Mouse (Mus musculus) intestine, embryonic 15.5 days (tissue): ENCODE data around the gene Ddit4. TPM values are rescaled to one million over a fixed set of nuclear protein-coding genes. Genes with fewer than 3 reads are reported as not detected.

Experiments
- ATAC-seq: fragments of 200-750 bp; cut with Nextera tagmentation; 2 replicates; pipeline ENCODE4 v1.8.0; 2017; ENCODE audit warnings: moderate TSS enrichment, moderate library complexity
- H3K27ac ChIP-seq: fragments of 300-500 bp; sonication (generic); 2 replicates; pipeline ENCODE4 v1.5.1; 2015; ENCODE audit warnings: mild to moderate bottlenecking, inconsistent platforms
- H3K27me3 ChIP-seq: fragments of 300-500 bp; sonication (generic); replicated peaks from 2 replicates; pipeline ENCODE4 v1.6.1; 2015; ENCODE audit warnings: inconsistent platforms
- H3K36me3 ChIP-seq: fragments of 300-500 bp; sonication (generic); 2 replicates; pipeline ENCODE4 v1.6.1; 2015; ENCODE audit warnings: inconsistent platforms
- H3K4me1 ChIP-seq: fragments of 300-500 bp; sonication (generic); replicated peaks from 2 replicates; pipeline ENCODE4 v1.6.1; 2015; ENCODE audit warnings: inconsistent platforms
- H3K4me2 ChIP-seq: fragments of 300-500 bp; sonication (generic); replicated peaks from 2 replicates; pipeline ENCODE4 v1.6.1; 2015; ENCODE audit warnings: mild to moderate bottlenecking, inconsistent platforms
- H3K4me3 ChIP-seq: fragments of 300-500 bp; sonication (generic); replicated peaks from 2 replicates; pipeline ENCODE4 v1.5.1; 2015; ENCODE audit warnings: inconsistent platforms
- H3K9ac ChIP-seq: fragments of 300-500 bp; sonication (generic); 2 replicates; pipeline ENCODE4 v1.6.1; 2015; ENCODE audit warnings: inconsistent platforms
- H3K9me3 ChIP-seq: fragments of 300-500 bp; sonication (generic); 2 replicates; pipeline ENCODE4 v1.6.1; 2016; ENCODE audit warnings: inconsistent platforms
- WGBS: fragments of 180-500 bp; shearing (Covaris S2); methylation state at CpG from one replicate; pipeline ENCODE4 v1.1.7; 2015; 5-methylcytosine and 5-hydroxymethylcytosine counted together
- polyA plus RNA-seq: library from polyadenylated mRNA; unstranded; fragments of >200 nt; fragmentation: Nextera tagmentation; extraction: Ambion mirVana; gene quantifications from 2 replicates; pipeline ENCODE4 v1.2.1, GENCODE M21; 2015

Gene Ddit4
- polyA plus RNA-seq, 1 experiment from 2014 or later, result 35.7 TPM

DNA sequence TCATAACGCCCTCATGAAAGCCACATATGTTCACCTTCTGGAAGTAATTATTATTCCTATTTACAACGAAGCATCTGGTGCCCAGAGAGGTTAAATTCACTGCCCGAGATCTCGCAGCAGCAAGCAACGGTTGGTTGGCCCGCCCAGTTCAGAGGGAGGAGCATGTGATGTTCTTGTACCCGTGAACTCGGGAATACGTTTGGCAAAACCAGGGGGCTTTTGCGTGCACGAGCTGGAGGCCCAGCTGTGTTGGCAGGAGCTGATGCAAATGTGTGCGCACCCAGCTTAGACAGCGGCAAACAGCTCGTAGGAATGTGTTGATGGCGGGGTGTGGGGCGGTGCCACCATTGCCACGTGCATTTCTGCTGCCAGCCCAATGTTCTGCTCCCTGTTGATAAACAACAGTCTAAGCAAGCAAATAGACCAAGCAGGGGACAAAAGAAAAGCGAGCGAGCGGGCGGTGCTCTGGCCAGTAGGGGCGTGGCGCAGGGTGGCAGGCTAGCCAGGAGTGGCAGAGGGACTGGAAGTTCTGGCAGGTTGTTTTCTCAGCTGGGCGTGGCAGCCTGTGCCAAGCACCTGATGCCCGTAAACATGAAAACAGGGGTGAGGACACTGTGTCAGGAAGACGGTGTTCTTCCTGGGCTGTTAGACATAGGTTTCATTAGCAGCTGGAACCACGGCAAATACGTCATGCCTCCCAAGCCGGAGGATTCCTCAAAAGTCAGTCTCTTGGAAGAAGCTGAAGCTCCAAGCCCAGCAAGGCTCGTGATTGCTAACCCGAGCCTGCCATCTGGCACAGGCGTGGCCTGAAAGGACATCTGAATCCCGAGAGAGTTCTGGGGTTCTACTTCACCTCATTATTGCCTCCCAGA is 30.6 kb downstream of the Ddit4 start:
- Histone ChIP-seq H3K4me2 (peak overlapping the region; percentile 80), H3K4me1 (peaks cover 45% of the 10 kb centered on the region), H3K36me3 (no peaks in the 10 kb centered on the region), H3K4me3 (peak overlapping the region; percentile 33), H3K27ac (peak overlapping the region; percentile 45), H3K27me3 (no peaks in the 10 kb centered on the region), H3K9me3 (no peaks in the 10 kb centered on the region), H3K9ac (peak overlapping the region; percentile 36)
- 3% methylated on average over 33 of the region's 33 CpGs for WGBS
- peak; percentile 50 for ATAC-seq

GRCm38 (mm10) chr10:59920485-59920809 is 31.2 kb downstream of the Ddit4 start:
- peak overlapping the region; percentile 45; the same call in 1 of the 2 replicates for H3K27ac ChIP-seq
- peak overlapping the region; percentile 36 for H3K9ac ChIP-seq
- H3K4me1 ChIP-seq, result peaks cover 50% of the 10 kb centered on the region
- H3K9me3 ChIP-seq, result no peaks in the 10 kb centered on the region
- peak overlapping the region; percentile 33 for H3K4me3 ChIP-seq
- no peaks in the 10 kb centered on the region for H3K27me3 ChIP-seq
- 0 out of 2 replicates have a peak, but pooled peaks have one; percentile 0 for ATAC-seq
- WGBS, result 37% methylated on average over 7 of the region's 7 CpGs
- peak overlapping the region; percentile 80 for H3K4me2 ChIP-seq
- H3K36me3 ChIP-seq, result no peaks in the 10 kb centered on the region

GRCm38 (mm10) chr10:59919494-59920181 is 32.0 kb downstream of the Ddit4 start:
- H3K36me3 ChIP-seq, result no peaks in the 10 kb centered on the region
- no peak overlapping the region for H3K4me3 ChIP-seq
- no peaks in the 10 kb centered on the region for H3K27me3 ChIP-seq
- H3K9ac ChIP-seq, result no peak overlapping the region
- 35% methylated on average over 15 of the region's 15 CpGs for WGBS
- 0 out of 2 replicates have a peak overlapping the region, but pooled peaks have one; percentile 9 for H3K4me2 ChIP-seq
- H3K4me1 ChIP-seq, result peaks cover 51% of the 10 kb centered on the region
- peak overlapping the region; percentile 45 for H3K27ac ChIP-seq
- no peaks in the 10 kb centered on the region for H3K9me3 ChIP-seq
- peak; percentile 39 for ATAC-seq

DNA sequence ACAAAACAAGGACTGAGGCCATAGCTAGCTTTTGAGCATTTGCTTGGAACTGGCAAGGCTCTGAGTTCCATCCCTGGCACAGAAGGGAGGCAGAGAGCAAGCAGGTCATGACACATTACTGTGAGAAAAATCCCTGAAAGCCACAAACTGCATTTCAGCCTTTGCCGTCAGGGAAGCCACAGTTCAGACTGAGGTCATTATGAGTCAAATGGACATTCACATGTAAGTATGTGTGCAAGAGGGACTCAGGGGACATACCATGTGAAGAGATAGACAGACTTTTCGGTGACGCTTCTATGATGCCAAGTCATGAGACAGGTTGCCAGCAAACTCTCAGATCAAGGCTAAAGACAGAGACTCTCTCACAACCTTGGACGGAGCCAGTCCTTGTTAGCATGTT is 33.5 kb downstream of the Ddit4 start:
- WGBS, result 88% methylated on average over 4 of the region's 4 CpGs
- ATAC-seq, result no peak
- no peak overlapping the region for H3K4me2 ChIP-seq

DNA sequence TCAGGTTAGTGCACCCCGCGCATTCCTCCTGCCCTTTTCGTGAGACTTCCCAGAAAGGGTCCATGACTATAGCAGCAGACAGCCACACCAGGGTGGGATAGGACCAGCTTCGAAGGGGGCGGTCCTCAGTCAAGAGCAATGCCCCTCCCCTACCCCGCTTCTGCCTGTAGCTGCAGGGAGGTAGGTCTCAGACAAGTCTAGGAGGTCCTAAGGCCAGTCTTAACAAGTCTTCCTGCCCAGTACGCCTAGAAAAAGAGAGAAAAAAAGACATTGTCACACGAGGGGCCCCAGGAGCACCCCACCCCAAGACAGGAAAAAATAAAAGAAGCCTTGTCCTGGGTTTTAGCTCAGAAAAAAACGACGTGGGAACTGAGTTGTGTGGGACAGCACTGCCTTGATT is 35.0 kb downstream of the Ddit4 start:
- no peaks in the 10 kb centered on the region for H3K36me3 ChIP-seq
- no peaks in the 10 kb centered on the region for H3K9me3 ChIP-seq
- H3K4me3 ChIP-seq, result peak overlapping the region; percentile 29
- WGBS, result 4% methylated on average over 10 of the region's 10 CpGs
- H3K4me2 ChIP-seq, result peak overlapping the region; percentile 71
- H3K27ac ChIP-seq, result peak overlapping the region; percentile 77
- peak; percentile 79 for ATAC-seq
- no peaks in the 10 kb centered on the region for H3K27me3 ChIP-seq
- H3K9ac ChIP-seq, result peak overlapping the region; percentile 32; the same call in 1 of the 2 replicates
- peaks cover 47% of the 10 kb centered on the region for H3K4me1 ChIP-seq

More for the DNA sequence above, 33.5 kb downstream of the Ddit4 start:
- Histone ChIP-seq H3K27me3 (no peaks in the 10 kb centered on the region), H3K27ac (no peak overlapping the region), H3K9me3 (no peaks in the 10 kb centered on the region), H3K4me3 (no peak overlapping the region), H3K4me1 (peaks cover 46% of the 10 kb centered on the region), H3K9ac (no peak overlapping the region), H3K36me3 (no peaks in the 10 kb centered on the region)

DNA sequence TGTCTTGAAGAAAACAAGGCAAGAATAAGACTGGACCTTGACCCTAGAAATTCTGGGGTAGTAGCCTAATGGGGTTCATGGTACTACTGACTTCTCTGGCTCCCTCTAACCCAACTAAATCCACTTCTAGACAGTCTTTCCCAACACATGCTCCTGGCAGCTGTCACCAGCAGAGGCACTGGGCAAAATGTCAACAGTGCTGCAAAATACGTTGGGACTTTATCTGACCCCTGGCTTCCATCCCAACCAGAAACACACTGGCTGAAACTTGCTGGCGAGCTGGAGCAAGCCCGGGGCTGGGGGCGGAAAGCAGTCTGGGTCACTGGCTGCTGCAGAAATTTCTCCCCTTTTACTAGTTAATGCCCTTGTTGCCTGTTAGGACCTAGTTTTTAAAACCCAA is 35.5 kb downstream of the Ddit4 start:
- Histone ChIP-seq H3K9ac (peak overlapping the region; percentile 32; the same call in 1 of the 2 replicates), H3K4me3 (peak overlapping the region; percentile 29)
- ATAC-seq, result peak; percentile 23

DNA sequence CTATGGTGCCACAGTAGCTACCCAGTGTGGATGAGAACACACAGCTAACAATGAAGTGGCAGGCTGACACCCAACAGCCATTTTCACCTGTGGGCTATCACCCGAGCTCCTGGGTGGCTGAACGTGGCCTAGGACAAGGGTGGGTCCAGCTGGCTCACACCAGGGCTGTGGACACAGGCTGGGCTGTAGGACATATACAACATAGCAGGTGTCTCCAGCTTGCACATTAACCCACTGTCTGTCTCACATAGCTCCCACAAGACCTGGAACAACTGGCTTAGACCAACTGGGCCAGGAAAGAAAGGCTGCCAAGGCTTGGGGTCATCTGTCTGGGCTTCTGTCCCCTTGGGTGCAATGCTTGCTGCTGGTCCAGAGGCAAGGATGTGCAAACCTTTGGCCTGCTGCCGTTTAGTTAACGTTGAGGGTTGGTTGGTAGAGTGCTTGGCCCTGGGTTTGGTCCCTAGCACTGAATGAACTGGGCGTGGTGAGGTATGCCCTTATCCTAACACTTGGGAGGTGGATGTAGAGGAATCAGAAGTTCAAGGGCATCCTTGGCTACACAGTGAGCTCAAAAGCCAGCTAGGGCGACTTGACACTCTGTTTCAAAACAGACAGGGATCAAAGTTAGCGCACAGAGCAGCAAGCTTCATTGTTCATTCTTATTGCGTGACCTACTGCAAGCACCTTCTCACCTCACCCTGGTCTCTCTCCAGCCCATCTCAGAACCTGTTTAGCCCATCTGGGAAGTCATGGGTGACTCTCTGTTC is 36.3 kb downstream of the Ddit4 start:
- ATAC-seq, result no peak
- WGBS, result 88% methylated on average over 8 of the region's 8 CpGs
- H3K27ac ChIP-seq, result peak overlapping the region; percentile 77; the same call in 1 of the 2 replicates

More for the DNA sequence above, 35.5 kb downstream of the Ddit4 start:
- Histone ChIP-seq H3K4me1 (peaks cover 47% of the 10 kb centered on the region), H3K27ac (peak overlapping the region; percentile 77), H3K27me3 (no peaks in the 10 kb centered on the region), H3K9me3 (no peaks in the 10 kb centered on the region), H3K36me3 (no peaks in the 10 kb centered on the region), H3K4me2 (peak overlapping the region; percentile 71)
- WGBS, result 11% methylated on average over 4 of the region's 4 CpGs

GRCm38 (mm10) chr10:59911561-59912198 is 40.0 kb downstream of the Ddit4 start:
- H3K9ac ChIP-seq, result 0 out of 2 replicates have a peak overlapping the region, but pooled peaks have one; percentile 20
- ATAC-seq, result peak; percentile 41
- H3K4me2 ChIP-seq, result peak overlapping the region; percentile 54
- H3K27ac ChIP-seq, result peak overlapping the region; percentile 41
- WGBS, result 6% methylated on average over 25 of the region's 25 CpGs
- no peak overlapping the region; the same call in 1 of the 2 replicates for H3K4me3 ChIP-seq
- H3K9me3 ChIP-seq, result no peaks in the 10 kb centered on the region
- no peaks in the 10 kb centered on the region for H3K27me3 ChIP-seq
- H3K36me3 ChIP-seq, result no peaks in the 10 kb centered on the region
- H3K4me1 ChIP-seq, result peaks cover 58% of the 10 kb centered on the region

More for the DNA sequence above, 36.3 kb downstream of the Ddit4 start:
- Histone ChIP-seq H3K36me3 (no peaks in the 10 kb centered on the region), H3K4me1 (peaks cover 47% of the 10 kb centered on the region), H3K9me3 (no peaks in the 10 kb centered on the region), H3K27me3 (no peaks in the 10 kb centered on the region), H3K9ac (no peak overlapping the region), H3K4me2 (no peak overlapping the region), H3K4me3 (no peak overlapping the region)

DNA sequence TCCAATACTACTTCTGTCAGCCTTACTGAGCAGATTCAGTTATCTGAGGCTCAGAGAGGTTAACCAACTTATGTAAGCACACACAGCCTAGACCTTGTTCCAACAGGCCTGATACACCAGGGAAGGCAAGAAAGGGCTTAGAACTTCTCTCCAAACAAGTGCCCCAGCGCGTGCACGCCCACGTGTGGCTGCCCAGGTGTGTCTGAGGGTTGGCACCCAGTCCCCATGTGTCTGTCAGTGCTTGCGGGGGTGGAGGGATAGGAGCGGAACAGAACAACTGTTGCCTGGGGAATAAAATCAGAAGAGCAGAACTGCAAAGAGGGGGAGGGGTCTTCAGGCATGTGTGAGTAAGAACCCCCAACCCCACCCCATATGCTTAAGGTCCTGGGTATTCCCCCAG is 40.5 kb downstream of the Ddit4 start:
- Histone ChIP-seq H3K27me3 (no peaks in the 10 kb centered on the region), H3K4me3 (no peak overlapping the region), H3K4me1 (peaks cover 52% of the 10 kb centered on the region), H3K36me3 (no peaks in the 10 kb centered on the region), H3K9me3 (no peaks in the 10 kb centered on the region), H3K9ac (no peak overlapping the region), H3K4me2 (peak overlapping the region; percentile 54), H3K27ac (peak overlapping the region; percentile 41; the same call in 1 of the 2 replicates)
- 41% methylated on average over 6 of the region's 6 CpGs for WGBS
- ATAC-seq, result no peak

DNA sequence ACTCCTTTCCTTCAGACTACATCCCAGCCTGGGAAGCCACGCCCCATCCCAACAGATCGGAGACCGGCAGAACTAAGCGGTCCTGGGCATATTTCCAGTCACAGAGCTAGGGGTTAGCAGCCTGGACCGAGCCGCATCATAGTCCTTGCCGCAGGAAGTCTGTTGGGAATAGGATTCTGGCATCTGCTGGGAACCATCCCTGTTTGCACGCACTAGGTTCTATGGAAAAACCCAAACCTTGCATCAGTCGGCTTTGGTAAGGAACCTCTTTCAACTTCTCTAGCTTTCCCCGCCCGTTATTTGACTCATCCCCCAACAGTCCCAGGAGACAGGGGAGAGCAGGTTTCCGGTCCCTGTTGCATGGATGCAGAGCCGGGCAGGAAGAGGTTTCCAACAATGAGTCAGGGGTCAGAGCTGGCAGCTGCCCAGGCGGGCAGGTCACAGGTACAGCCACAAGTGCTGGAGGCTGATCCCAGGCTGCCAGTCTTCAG is 42.2 kb downstream of the Ddit4 start:
- WGBS, result 12% methylated on average over 14 of the region's 14 CpGs
- Histone ChIP-seq H3K4me1 (peaks cover 45% of the 10 kb centered on the region), H3K27ac (peak overlapping the region; percentile 86), H3K9ac (no peak overlapping the region), H3K27me3 (no peaks in the 10 kb centered on the region), H3K9me3 (no peaks in the 10 kb centered on the region), H3K36me3 (no peaks in the 10 kb centered on the region), H3K4me2 (peak overlapping the region; percentile 42), H3K4me3 (no peak overlapping the region)
- peak; percentile 30 for ATAC-seq

DNA sequence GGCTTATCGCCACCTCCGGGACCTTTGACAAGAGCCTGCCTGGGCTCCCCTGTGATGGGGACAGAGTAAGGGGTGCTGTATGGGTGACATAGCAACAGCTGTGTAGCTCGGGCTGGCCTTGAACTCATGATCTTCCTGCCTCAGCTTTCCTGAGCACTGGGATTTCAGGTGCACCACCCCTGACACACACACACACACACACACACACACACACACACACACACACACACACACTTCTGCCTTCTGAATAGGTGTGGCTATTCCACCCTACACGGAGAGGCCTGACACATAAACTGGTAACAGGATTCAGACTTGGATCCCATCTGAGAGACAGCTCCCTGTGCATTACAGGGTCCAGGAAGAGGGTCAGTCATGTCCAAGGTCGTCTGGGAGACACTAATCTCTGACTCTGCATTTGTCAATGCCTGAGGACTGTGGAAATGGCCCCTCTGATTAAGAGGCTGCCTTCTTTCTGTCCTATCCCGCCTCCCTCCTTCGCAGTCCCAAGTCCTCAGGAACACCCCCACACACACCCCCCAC is 42.8 kb downstream of the Ddit4 start:
- H3K27me3 ChIP-seq, result no peaks in the 10 kb centered on the region
- peak overlapping the region; percentile 42; the same call in 1 of the 2 replicates for H3K4me2 ChIP-seq
- no peak for ATAC-seq
- peak overlapping the region; percentile 86 for H3K27ac ChIP-seq
- H3K4me1 ChIP-seq, result peaks cover 45% of the 10 kb centered on the region
- WGBS, result 49% methylated on average over 7 of the region's 7 CpGs
- H3K4me3 ChIP-seq, result no peak overlapping the region
- H3K9me3 ChIP-seq, result no peaks in the 10 kb centered on the region
- no peak overlapping the region for H3K9ac ChIP-seq
- H3K36me3 ChIP-seq, result no peaks in the 10 kb centered on the region
